Mouse (Mus musculus) liver, postnatal 0 days (tissue): Measurements from ENCODE around the gene Ints13.

Source experiments
- CTCF ChIP-seq: sonication (generic); IDR thresholded peaks from 2 replicates; pipeline ENCODE4 v1.5.1; 2016; ENCODE audit warnings: antibody characterized with exemption, low read depth
- EP300 ChIP-seq: IDR thresholded peaks from 2 replicates; pipeline ENCODE4 v1.6.1; 2016; ENCODE audit warnings: antibody characterized with exemption, low read depth, mild to moderate bottlenecking

GRCm38 (mm10) chr6:146545289-146545865 lies 32.3 kb downstream of the Ints13 start:
- TF ChIP-seq EP300 = no peak
- no peak for TF ChIP-seq CTCF
